24 mouse cellular contexts compared by ENCODE assay signal in the genomic region with DNA sequence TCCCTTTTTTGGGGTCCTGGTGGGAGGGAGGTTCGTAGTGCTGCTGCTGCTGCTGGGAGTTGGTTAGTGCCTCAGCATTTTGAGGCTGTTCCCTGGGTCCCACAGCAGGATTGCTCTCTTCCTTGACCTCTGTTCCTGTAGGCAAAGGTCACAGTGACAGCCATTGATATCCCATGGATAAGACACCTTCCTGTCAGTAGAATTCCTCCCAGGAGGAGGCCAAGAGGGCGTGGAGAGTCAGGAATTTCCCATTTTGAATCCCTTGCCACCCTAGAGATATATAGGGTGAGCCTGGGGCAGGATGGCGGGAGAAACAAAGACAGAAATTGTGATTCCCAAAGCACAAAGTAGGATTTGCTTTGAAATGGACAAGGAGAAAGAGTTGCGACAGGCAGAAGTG.
A peak's percentile ranks its signal among the peaks of the same experiment; 100 is the strongest.
DNase-seq lines count a peak whose midpoint lies in the region; TF ChIP-seq lines count a peak whose summit lies in the region.
"Had no signal": no experiment of that assay in that cellular context is flagged by ENCODE, and none has a peak within 500 bp of the region (broad histone marks: within the 10 kb centered on the region; RNA-seq: fewer than 3 reads in every experiment).

No protein-coding gene starts in this region.

- TF ChIP-seq EP300 in ES-Bruce4 (IDR thresholded peaks at IDR 0.05; ENCODE audit: insufficient read depth, low read depth, low read length), result peak; percentile 76

- H3K27me3 ChIP-seq in E14TG2a.4 (ENCODE audit: insufficient read depth, low read length) (no peaks in the 10 kb centered on the region), ES-Bruce4 (ENCODE audit: control insufficient read depth, insufficient read depth, low read length, poor library complexity, severe bottlenecking) (no peaks in the 10 kb centered on the region)
- H3K27me3 ChIP-seq: embryonic facial prominence, embryonic 13.5 days; embryonic facial prominence, embryonic 15.5 days; forebrain, embryonic 12.5 days; Patski had no signal

- H3K4me3 ChIP-seq in E14TG2a.4 (replicated peaks; ENCODE audit: low read length) (peak overlapping the region; percentile 48), ES-Bruce4 (ENCODE audit: low read depth, low read length) (no peak overlapping the region; the same call in 1 of the 2 replicates)
- H3K4me3 ChIP-seq: embryonic facial prominence, embryonic 13.5 days; embryonic facial prominence, embryonic 15.5 days; erythroblast, embryonic 14.5 days; forebrain, embryonic 10.5 days; forebrain, embryonic 12.5 days had no signal

- TF ChIP-seq CTCF in E14TG2a.4 (conservative IDR thresholded peaks at IDR 0.05; ENCODE audit: low read length), result no peak
- no peak for TF ChIP-seq CTCF in ES-Bruce4 (IDR thresholded peaks at IDR 0.05; ENCODE audit: low read depth, low read length)

- H3K4me1 ChIP-seq in E14TG2a.4 (replicated peaks; ENCODE audit: low read depth, low read length), result peaks cover 62% of the 10 kb centered on the region
- H3K4me1 ChIP-seq in ES-Bruce4 (ENCODE audit: control insufficient read depth, insufficient read depth, low read length), result peaks cover 6% of the 10 kb centered on the region
- H3K4me1 ChIP-seq: embryonic facial prominence, embryonic 15.5 days; forebrain, embryonic 10.5 days; forebrain, embryonic 12.5 days had no signal

- peak; percentile 73 for DNase-seq in R1 (ENCODE audit: low read depth, low spot score)
- DNase-seq in yolk sac, embryonic 10.5 days (ENCODE audit: low spot score), result peak; percentile 11
- DNase-seq in frontal cortex, postnatal 10 days (ENCODE audit: low spot score in 2 of 2), result no peak
- DNase-seq in layer of hippocampus, adult 9-10 months (ENCODE audit: low spot score), result no peak
- no peak for DNase-seq in adrenal gland, adult 18-20 months (ENCODE audit: low spot score in 2 of 2)
- DNase-seq: adrenal gland, adult 2 months; adrenal gland, postnatal 10 days; adrenal gland, postnatal 25 days; cerebellum, adult 11 months; cerebellum, adult 18-20 months; cerebellum, adult 8-10 months; cerebellum, adult 9-11 months; cerebellum, postnatal 14 days; cerebellum, postnatal 36 days; embryo, embryonic 11 days had no signal

- H3K9me3 ChIP-seq in E14TG2a.4 (ENCODE audit: low read length), result no peaks in the 10 kb centered on the region
- H3K9me3 ChIP-seq in ES-Bruce4 (replicated peaks; ENCODE audit: control insufficient read depth, insufficient read depth, low read length, poor library complexity, severe bottlenecking), result no peaks in the 10 kb centered on the region
- H3K9me3 ChIP-seq: embryonic facial prominence, embryonic 13.5 days; embryonic facial prominence, embryonic 15.5 days; forebrain, embryonic 10.5 days; forebrain, embryonic 12.5 days had no signal

- H3K27ac ChIP-seq in ES-Bruce4 (ENCODE audit: insufficient read depth, low read length), result peak overlapping the region; percentile 57
- H3K27ac ChIP-seq: embryonic facial prominence, embryonic 13.5 days; embryonic facial prominence, embryonic 15.5 days; forebrain, embryonic 10.5 days; forebrain, embryonic 12.5 days had no signal

- no peak for TF ChIP-seq POLR2A in ES-Bruce4 (IDR thresholded peaks at IDR 0.05; ENCODE audit: insufficient read depth, low read length)

- H3K36me3 ChIP-seq in E14TG2a.4 (ENCODE audit: insufficient read depth, low read length) (peaks cover 68% of the 10 kb centered on the region), ES-Bruce4 (ENCODE audit: control insufficient read depth, insufficient read depth, low read length, poor library complexity, severe bottlenecking) (peaks cover 38% of the 10 kb centered on the region)
- H3K36me3 ChIP-seq: G1E had no signal

- no peak overlapping the region for H3K9ac ChIP-seq in ES-Bruce4 (ENCODE audit: low read depth, poor library complexity, severe bottlenecking)
- H3K9ac ChIP-seq: embryonic facial prominence, embryonic 13.5 days; embryonic facial prominence, embryonic 15.5 days; forebrain, embryonic 12.5 days had no signal

Comparison
In these comparisons a context has a peak if more than half of its experiments do, and no peak if none do; other contexts are left out.
1. DNase-seq: peak in R1 (single experiment) and yolk sac, embryonic 10.5 days (single experiment); none in frontal cortex, postnatal 10 days (0 of 2), layer of hippocampus, adult 9-10 months (single experiment) and adrenal gland, adult 18-20 months (0 of 2).